Mouse (Mus musculus) E14TG2a.4 (cell line): ENCODE results near the gene Mgat5.

Experiments
- CTCF ChIP-seq: conservative IDR thresholded peaks from 2 replicates; pipeline ENCODE4 v1.5.1; 2014; ENCODE audit warnings: low read length
- NANOG ChIP-seq: IDR thresholded peaks from 2 replicates; pipeline ENCODE4 v1.6.1; 2014; ENCODE audit warnings: borderline replicate concordance, low read length, mixed read lengths
- POU5F1 ChIP-seq: IDR thresholded peaks from 2 replicates; pipeline ENCODE4 v1.6.1; 2014; ENCODE audit warnings: low read length, borderline replicate concordance

- TF ChIP-seq CTCF, result no peak
- TF ChIP-seq NANOG, result no peak
- TF ChIP-seq POU5F1, result no peak
Measured at GRCm38 (mm10) chr1:127202360-127202759, 2.5 kb upstream of the Mgat5 start.
